Mouse (Mus musculus) embryonic facial prominence, embryonic 14.5 days (tissue): ENCODE data around the gene Zfyve1. TPM values are rescaled to one million over a fixed set of nuclear protein-coding genes. Genes with fewer than 3 reads are reported as not detected.

ENCODE experiments used
- ATAC-seq: fragments of 200-750 bp; cut with Nextera tagmentation; 2 replicates; pipeline ENCODE4 v1.8.0; 2017; ENCODE audit warnings: low read depth, moderate number of reproducible peaks, moderate TSS enrichment
- DNase-seq: peaks from one replicate; pipeline ENCODE4 v3.0.0-alpha.2; 2015; ENCODE audit warnings: low spot score
- H3K27ac ChIP-seq: fragments of 300-500 bp; sonication (generic); replicated peaks from 2 replicates; pipeline ENCODE4 v1.5.1; 2014; ENCODE audit warnings: low read depth, mild to moderate bottlenecking, low read length, moderate library complexity
- H3K27me3 ChIP-seq: fragments of 300-500 bp; sonication (generic); replicated peaks from 2 replicates; pipeline ENCODE4 v1.6.1; 2014; ENCODE audit warnings: low read length; ENCODE audit not compliant: control insufficient read depth, insufficient read depth
- H3K36me3 ChIP-seq: fragments of 300-500 bp; sonication (generic); 2 replicates; pipeline ENCODE4 v1.6.1; 2014; ENCODE audit warnings: low read length, mixed read lengths; ENCODE audit not compliant: control insufficient read depth, insufficient read depth
- H3K4me1 ChIP-seq: fragments of 300-500 bp; sonication (generic); 2 replicates; pipeline ENCODE4 v1.6.1; 2014; ENCODE audit warnings: antibody characterized with exemption, low read length; ENCODE audit not compliant: control insufficient read depth, insufficient read depth
- H3K4me2 ChIP-seq: fragments of 300-500 bp; sonication (generic); 2 replicates; pipeline ENCODE4 v1.6.1; 2014; ENCODE audit warnings: low read depth, mild to moderate bottlenecking, low read length, moderate library complexity, mixed read lengths
- H3K4me3 ChIP-seq: fragments of 300-500 bp; sonication (generic); 2 replicates; pipeline ENCODE4 v1.5.1; 2014; ENCODE audit warnings: low read depth, mild to moderate bottlenecking, low read length
- H3K9ac ChIP-seq: fragments of 300-500 bp; sonication (generic); 2 replicates; pipeline ENCODE4 v1.6.1; 2014; ENCODE audit warnings: low read depth, mild to moderate bottlenecking, low read length, moderate library complexity, mixed read lengths
- H3K9me3 ChIP-seq: fragments of 300-500 bp; sonication (generic); 2 replicates; pipeline ENCODE4 v1.6.1; 2016; ENCODE audit warnings: low read length; ENCODE audit not compliant: control insufficient read depth
- WGBS: fragments of 180-500 bp; shearing (Covaris S2); extraction: QIAGEN DNeasy Blood & Tissue Kit; methylation state at CpG from one replicate; pipeline ENCODE4 v1.1.7; 2014; 5-methylcytosine and 5-hydroxymethylcytosine counted together
- polyA plus RNA-seq: library from polyadenylated mRNA; unstranded; fragments of >200 nt; fragmentation: Nextera tagmentation; extraction: Ambion mirVana; gene quantifications from 2 replicates; pipeline ENCODE4 v1.2.1, GENCODE M21; 2014

The Zfyve1 gene
- polyA plus RNA-seq, 1 experiment from 2014 or later, result 18.6 TPM

- 58% methylated on average over 17 of the region's 18 CpGs for WGBS
- peak; percentile 80 for DNase-seq
- H3K27me3 ChIP-seq, result no peaks in the 10 kb centered on the region
- H3K9me3 ChIP-seq, result no peaks in the 10 kb centered on the region
- H3K4me3 ChIP-seq, result no peak overlapping the region
- H3K4me2 ChIP-seq, result no peak overlapping the region
- peak; percentile 61; the same call in 1 of the 2 replicates for ATAC-seq
- H3K27ac ChIP-seq, result no peak overlapping the region; the same call in 1 of the 2 replicates
- peaks cover 17% of the 10 kb centered on the region; the same call in 1 of the 2 replicates for H3K36me3 ChIP-seq
- H3K4me1 ChIP-seq, result peaks cover 7% of the 10 kb centered on the region
- no peak overlapping the region for H3K9ac ChIP-seq
Observed at GRCm38 (mm10) chr12:83525822-83526544, 71.0 kb downstream of the Zfyve1 start.

GRCm38 (mm10) chr12:83524329-83524728, 72.7 kb downstream of the Zfyve1 start:
- Histone ChIP-seq H3K36me3 (peaks cover 5% of the 10 kb centered on the region; the same call in 1 of the 2 replicates), H3K9me3 (no peaks in the 10 kb centered on the region), H3K4me2 (no peak overlapping the region), H3K9ac (no peak overlapping the region), H3K27me3 (no peaks in the 10 kb centered on the region), H3K4me3 (no peak overlapping the region), H3K27ac (no peak overlapping the region), H3K4me1 (peaks cover 8% of the 10 kb centered on the region)
- DNase-seq (no peak), ATAC-seq (no peak)
- WGBS, result 72% methylated on average over 5 of the region's 5 CpGs

- Histone ChIP-seq H3K9ac (no peak overlapping the region), H3K27me3 (no peaks in the 10 kb centered on the region), H3K4me3 (no peak overlapping the region), H3K4me1 (peaks cover 8% of the 10 kb centered on the region), H3K4me2 (no peak overlapping the region), H3K9me3 (no peaks in the 10 kb centered on the region), H3K27ac (no peak overlapping the region), H3K36me3 (peaks cover 2% of the 10 kb centered on the region; the same call in 1 of the 2 replicates)
- 66% methylated on average over 4 of the region's 4 CpGs for WGBS
- no peak for DNase-seq
- ATAC-seq, result no peak
Observed at GRCm38 (mm10) chr12:83523892-83524291, 73.1 kb downstream of the Zfyve1 start.

GRCm38 (mm10) chr12:83523056-83523455, 74.0 kb downstream of the Zfyve1 start:
- H3K27ac ChIP-seq, result no peak overlapping the region
- ATAC-seq (no peak), DNase-seq (no peak)
- 79% methylated on average over 6 of the region's 6 CpGs for WGBS
- no peak overlapping the region for H3K9ac ChIP-seq
- no peaks in the 10 kb centered on the region for H3K27me3 ChIP-seq
- H3K4me3 ChIP-seq, result no peak overlapping the region
- no peaks in the 10 kb centered on the region for H3K36me3 ChIP-seq
- H3K4me1 ChIP-seq, result peaks cover 8% of the 10 kb centered on the region
- H3K9me3 ChIP-seq, result no peaks in the 10 kb centered on the region
- H3K4me2 ChIP-seq, result no peak overlapping the region

DNA sequence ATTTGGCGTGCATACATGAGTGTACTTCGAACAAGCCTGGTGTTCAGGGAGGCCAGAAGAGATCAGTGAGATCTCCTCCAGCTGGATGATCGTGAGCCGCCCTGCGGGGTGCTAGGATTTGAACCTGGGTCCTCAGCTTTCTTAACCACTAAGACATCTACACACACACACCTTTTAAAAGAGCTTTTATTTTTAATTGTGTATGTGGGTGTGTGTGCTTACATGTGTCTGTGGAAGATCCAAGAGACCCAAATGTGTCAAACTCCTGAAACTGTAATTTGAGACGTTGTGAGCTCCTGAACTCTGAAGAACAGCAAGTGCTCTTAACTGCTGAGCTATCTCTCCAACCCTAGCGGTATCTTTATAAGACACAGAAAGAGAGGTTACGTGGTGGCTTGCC, 75.9 kb downstream of the Zfyve1 start:
- ATAC-seq (no peak), DNase-seq (no peak)
- Histone ChIP-seq H3K4me2 (peak overlapping the region; percentile 55), H3K9ac (peak overlapping the region; percentile 61; the same call in 1 of the 2 replicates), H3K36me3 (no peaks in the 10 kb centered on the region), H3K4me3 (peak overlapping the region; percentile 56), H3K27me3 (no peaks in the 10 kb centered on the region), H3K4me1 (peaks cover 8% of the 10 kb centered on the region), H3K9me3 (no peaks in the 10 kb centered on the region), H3K27ac (no peak overlapping the region)
- 39% methylated on average over 8 of the region's 8 CpGs for WGBS

- Histone ChIP-seq H3K9me3 (no peaks in the 10 kb centered on the region), H3K4me3 (peak within 1 kb of the TSS; percentile 56), H3K27ac (peak within 1 kb of the TSS; percentile 40), H3K4me2 (peak within 1 kb of the TSS; percentile 55), H3K9ac (peak within 1 kb of the TSS; percentile 61), H3K36me3 (no peaks in the 10 kb centered on the region), H3K27me3 (no peaks in the 10 kb centered on the region), H3K4me1 (peaks cover 8% of the 10 kb centered on the region)
- WGBS, result under 1% methylated on average over 27 of the region's 32 CpGs
- peak; percentile 99 for ATAC-seq
- DNase-seq, result peak; percentile 99
Observed at GRCm38 (mm10) chr12:83520311-83520890, 76.6 kb downstream of the Zfyve1 start, which contains the start of gene Dcaf4. Gene Dcaf4, plus strand, starts transcription at chr12:83520466.

DNA sequence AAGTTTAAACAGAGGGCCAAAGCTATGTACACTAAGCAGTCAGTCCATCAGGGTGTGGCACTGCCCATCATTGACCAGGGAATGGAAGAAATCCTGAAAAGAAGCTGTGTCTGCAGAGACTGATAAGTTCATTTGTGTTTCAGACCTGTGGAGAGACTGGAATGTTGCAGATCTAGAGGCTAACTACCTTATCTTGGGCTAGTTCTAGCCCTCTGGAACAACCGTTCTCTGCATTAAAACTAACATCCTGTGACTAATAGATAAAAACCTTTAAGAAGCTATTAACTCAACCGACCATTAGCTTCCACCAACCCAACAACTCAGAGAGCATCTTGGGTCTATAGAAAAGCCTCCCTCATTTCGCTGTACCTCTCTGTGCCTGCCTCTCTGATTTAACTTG, 79.4 kb downstream of the Zfyve1 start:
- no peaks in the 10 kb centered on the region for H3K36me3 ChIP-seq
- 85% methylated on average over 3 of the region's 3 CpGs for WGBS
- no peak overlapping the region for H3K4me2 ChIP-seq
- H3K4me1 ChIP-seq, result peaks cover 15% of the 10 kb centered on the region
- DNase-seq (no peak), ATAC-seq (no peak)
- H3K9ac ChIP-seq, result no peak overlapping the region
- no peak overlapping the region for H3K4me3 ChIP-seq
- H3K27me3 ChIP-seq, result no peaks in the 10 kb centered on the region
- H3K27ac ChIP-seq, result no peak overlapping the region
- H3K9me3 ChIP-seq, result no peaks in the 10 kb centered on the region

GRCm38 (mm10) chr12:83514216-83514615, 82.8 kb downstream of the Zfyve1 start:
- ATAC-seq, result no peak
- DNase-seq, result peak; percentile 33
- Histone ChIP-seq H3K9me3 (no peaks in the 10 kb centered on the region), H3K36me3 (no peaks in the 10 kb centered on the region), H3K27me3 (no peaks in the 10 kb centered on the region), H3K27ac (no peak overlapping the region), H3K4me1 (peaks cover 8% of the 10 kb centered on the region), H3K9ac (no peak overlapping the region), H3K4me2 (no peak overlapping the region), H3K4me3 (no peak overlapping the region)
- WGBS, result 64% methylated on average over 4 of the region's 4 CpGs
